Mouse (Mus musculus): ENCODE data around the gene Armcx5.
"Not testable (repeated sequence)": the region's sequence is repeated elsewhere in the genome, so short reads cannot be mapped to it uniquely, and the experiment has no call there.

Gene Armcx5

DNA sequence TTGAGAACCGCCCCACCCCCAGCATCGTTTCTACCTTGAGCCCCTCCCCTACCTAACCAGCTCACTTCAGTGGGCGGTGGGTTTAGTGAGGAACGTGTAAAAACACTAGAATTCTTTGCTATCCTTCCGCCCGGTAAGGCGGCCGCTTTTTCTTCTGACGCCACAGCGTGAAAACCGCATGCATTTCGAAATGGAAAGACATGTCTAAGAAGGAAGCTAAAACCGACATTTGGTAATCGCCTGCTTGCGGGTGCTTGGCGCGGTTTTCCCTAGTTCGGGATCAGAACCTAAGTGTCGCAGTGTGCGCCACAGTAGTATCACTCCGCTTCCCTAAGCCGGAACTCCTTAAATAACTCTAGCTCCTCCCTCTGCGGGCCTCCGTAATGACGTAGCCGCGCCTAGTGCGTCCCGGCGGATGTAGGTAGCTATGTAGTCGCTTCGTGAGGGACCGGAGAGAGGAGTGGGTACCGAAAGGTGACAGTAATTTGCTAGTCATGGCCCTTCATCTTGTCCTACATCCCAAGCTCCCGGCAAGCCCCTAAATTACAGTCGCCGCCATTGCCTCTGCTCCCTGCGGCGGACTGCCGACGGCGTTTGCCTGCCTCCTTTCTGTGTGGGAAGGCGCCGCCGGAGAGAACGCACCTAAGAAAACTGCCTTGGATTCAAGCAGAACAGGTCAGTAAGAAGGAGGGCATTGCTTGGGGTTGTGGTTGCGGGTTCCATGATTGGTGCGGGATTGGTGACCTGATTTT, at the start of gene Armcx5, which contains the start of gene Gprasp1:
TSS of gene Armcx5 (plus strand) at position 430 of the 752 bp plus-strand sequence.
TSS of gene Gprasp1 (plus strand) at position 430 of the 752 bp plus-strand sequence.
- in situ Hi-C loops (cut with MseI, MboI): no loop called here

DNA sequence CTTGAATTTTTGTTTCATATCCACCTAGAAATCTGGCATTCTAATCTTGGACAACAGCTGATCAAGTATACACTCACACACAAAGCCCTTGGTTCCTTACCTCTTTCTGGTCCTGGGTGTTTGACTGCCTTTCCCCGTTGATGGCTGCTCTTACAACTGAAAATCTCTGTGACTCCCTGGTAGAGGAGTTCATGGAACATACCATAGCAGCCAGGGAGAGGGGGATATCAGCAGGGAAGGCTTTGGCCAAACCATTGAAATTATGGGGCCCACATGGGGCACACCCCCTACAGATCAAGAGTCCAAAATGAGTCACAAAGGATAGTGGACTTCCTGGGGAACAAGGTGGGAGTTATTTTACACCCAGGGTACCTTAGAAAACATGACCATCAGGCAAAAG, 48.9 kb upstream of the Armcx5 start, which contains the start of gene Tcp11x2:
TSS of gene Tcp11x2 (minus strand) at position 158 of the 400 bp plus-strand sequence.
- in situ Hi-C loops (cut with MseI, MboI): no loop called here

DNA sequence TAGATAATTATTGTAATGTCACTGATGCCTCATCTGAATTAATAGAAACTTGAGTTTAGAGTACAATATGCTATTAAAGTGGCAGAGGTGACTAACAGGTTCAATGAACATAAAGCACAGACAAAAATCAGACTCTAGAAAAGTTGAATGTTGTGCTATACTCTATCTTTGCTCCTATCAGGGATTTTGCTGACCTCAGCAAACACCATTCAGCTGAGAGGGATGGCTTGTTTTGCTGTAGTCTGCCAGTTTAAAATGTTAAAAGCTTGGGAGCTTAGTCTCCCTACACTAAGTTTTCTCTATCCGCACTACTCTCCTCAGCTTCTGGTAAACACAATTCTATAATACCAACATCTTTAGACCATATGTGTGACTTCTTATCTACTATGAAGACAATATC, 39.4 kb upstream of the Armcx5 start:
- in situ Hi-C loops (cut with MseI, MboI): no loop called here

DNA sequence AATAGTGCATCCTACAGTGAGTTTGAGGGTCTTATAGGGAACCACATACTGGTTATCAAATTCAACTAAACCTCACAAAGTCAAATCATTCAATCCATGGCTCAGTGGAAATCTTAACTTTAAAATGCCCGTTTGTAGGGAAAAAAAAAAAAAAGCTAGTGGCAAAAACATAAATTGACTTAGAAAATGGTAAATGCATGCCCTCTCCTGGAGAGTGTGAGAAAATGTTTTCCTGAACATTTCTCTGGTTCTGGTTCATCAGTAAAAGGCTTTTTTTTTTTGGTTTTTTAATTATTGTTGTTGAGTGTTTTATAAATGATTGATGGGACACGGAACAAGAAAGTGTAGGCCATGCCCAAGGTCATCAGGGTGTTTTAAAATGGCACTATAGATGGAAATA, 38.2 kb upstream of the Armcx5 start:
- in situ Hi-C loops (cut with MseI, MboI): no loop called here

DNA sequence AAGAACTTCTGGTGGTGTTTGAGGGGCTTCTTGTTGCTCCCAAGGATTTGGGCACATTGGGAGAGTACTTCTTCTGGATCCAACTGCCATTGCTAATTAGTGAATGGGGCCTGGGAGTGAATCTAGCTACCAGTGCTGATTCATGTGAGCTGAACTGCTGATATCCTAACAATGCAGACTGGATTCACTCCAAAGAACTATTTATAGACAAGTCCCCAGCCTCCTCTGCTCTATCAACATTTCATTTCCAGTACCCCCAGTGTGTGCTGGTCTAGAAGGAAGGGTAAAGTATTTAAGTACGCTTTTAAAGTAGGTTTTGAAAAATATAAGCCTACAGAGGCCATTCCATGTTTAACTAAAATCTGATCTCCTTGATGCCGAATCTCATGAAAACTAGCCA, 29.7 kb upstream of the Armcx5 start:
- in situ Hi-C loops (cut with MseI, MboI): loop anchor here in 1 of 2 experiments (10.0 kb wide), 1 partner anchor 62 kb away; no protein-coding TSS in a partner anchor

DNA sequence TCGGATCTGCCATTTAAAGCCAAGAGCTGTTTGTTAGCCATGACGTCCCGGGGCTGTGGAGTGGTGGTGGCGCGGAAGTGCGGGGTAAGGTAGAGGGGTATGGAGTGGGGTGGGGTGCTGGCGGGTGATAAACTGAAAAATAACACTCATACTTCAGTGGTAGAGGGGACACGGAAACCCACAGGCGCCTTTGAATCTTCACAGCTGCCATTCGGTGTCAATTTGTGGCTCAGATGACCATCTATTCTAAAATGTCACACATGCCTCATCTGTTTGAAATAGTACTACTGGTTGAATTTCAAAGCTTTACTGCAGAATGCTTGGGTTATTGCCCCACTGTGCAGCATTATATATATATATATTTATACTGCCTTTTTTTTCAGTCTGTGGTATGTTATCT, 17.4 kb upstream of the Armcx5 start, which contains the start of gene Tmsb15a:
TSS of gene Tmsb15a (minus strand) at position 101 of the 400 bp plus-strand sequence.
- in situ Hi-C loops (cut with MseI, MboI): no loop called here

DNA sequence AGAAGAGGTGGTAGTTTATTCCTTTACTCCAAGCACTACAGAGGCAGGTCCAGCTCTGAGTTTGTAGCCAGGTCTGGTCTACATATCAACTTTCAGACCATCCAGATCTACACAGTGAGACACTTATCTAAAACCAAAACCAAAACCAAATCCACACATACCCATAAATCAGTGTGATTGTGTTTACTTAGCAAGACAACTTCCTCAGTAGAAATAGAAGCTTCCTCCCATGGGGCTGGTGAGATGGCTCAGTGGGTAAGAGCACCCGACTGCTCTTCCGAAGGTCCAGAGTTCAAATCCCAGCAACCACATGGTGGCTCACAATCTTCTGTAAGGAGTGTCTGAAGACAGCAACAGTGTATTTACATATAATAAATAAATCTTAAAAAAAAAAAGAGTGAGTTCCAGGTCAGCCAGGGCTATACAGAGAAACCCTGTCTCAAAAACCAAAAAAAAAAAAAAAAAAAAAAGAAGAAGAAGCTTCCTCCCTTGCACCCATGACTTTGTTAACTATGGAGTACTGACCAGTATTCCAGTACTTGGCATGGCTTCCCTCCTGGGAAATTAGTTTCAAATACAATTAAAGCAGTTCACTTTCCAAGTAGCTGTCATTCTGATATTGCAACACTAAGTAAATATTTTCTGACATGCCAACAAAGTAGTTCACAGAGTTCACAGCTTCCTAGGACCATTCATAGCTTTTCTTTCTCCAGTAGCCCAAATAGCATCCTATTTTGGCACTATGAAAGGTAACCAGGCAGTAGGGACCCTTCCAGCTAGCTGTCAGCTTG, 3.6 kb upstream of the Armcx5 start:
- in situ Hi-C loops (cut with MseI, MboI): no loop called here

DNA sequence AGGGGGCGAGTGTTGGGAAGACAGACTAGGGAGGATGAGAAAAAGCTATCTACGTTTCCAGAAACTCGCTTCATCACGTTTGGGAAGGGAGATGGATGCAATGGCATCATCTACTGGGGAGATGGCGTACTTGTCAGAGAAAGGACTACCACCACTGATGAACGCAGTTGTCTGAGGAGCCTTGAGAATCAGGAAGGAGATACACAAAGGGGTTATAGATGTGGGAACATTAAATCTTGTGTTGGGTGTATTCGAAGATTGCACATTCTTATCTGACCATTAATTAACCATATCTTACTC, 473 bp downstream of the Armcx5 start:
- in situ Hi-C loops (cut with MseI, MboI): no loop called here

DNA sequence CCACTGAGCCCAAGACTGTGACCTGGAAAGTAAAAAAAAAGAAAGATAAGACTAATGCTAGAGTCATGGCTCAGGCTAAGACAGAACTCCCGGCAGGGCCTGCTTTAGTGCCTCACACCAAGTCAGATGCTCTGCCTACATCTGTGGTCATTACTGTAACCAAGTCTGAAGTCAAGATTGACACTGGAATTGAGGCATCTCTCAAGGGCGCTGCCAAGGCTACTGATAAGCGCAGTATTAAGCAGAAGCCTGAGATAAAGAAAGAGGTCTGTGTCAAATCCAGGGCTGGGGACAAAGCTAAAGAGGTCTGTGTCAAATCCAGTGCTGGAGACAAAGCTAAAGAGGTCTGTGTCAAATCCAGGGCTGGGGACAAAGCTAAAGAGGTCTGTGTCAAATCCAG, 2.8 kb downstream of the Armcx5 start:
- in situ Hi-C loops (cut with MseI, MboI): not testable (repeated sequence)

DNA sequence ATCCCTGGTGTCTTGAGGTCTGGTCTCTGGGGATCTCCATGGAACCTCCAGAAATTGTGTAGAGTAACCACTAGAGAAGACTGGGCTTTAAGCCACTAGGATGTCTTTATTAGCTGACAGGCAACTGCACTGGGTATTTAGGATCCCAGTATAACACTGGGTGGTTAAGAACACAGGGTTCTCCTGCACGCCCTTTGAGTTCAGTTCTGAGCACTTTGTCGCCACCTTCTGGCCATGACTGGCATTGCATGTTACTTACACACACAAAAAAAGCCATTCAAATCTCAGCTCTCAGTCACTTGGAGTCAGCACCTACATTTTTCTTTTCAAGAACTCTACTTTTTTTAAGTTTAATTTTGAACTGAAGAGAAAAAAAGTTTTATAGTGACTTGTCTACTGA, 10.3 kb downstream of the Armcx5 start:
- in situ Hi-C loops (cut with MseI, MboI): no loop called here

DNA sequence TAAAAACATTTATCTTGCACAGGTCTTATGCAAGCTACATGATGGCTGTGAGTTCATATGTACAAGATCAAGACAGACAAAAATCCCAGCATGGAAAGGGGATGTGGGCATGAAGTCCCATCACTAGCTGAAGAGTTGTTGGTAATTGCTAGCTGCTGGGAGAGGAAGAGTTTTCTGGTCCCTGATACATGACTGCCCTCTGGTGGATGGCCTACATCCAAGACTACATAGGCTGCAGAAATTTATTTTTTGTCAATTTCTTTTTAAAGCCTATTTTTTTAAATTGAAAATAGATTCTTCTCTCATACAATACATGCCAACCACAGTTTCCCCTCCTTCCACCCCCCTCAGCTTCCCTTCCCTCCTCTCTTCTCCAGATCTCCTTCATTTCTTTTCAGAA, 19.2 kb downstream of the Armcx5 start:
- in situ Hi-C loops (cut with MseI, MboI): no loop called here

DNA sequence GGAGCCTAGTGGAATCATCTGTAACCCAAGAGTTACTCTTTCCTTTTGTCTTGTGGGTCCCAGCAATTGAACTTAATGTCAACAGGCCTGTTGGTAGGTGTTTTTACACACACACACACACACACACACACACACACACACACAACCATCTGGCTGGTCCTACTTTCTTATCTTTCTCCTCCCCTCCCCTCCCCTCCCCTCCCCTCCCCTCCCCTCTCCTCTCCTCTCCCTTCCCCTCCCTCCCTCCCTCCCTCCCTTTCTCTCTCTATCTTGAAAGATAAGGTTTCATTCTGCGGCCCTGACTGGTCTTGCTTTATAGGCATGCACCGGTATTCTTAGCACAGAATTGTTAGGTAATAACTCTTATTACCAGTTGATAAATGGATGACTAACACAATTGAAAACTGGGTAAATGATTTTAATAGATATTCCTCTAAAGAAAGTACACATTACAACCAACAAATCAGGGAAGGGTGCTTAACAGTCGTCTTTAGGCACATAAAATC, 25.6 kb downstream of the Armcx5 start:
- in situ Hi-C loops (cut with MseI, MboI): no loop called here

DNA sequence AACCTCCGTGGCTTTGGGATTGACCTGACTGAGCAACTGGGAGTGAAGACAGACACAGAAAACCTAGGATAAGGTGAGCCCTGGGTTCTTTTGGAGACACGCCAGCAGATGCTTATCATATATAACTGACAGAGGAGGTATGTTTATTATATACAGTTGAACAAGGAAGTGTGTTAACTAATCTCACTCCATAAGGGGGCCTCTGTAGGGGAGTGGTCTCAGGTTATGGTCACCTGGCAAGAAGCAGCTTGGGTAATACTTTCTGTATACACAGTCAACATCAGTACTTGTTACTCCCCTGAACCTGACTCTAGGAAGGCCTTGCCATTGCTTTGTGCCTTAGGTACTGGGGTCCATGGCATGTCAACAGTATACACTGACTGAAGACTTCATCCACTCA, 26.0 kb downstream of the Armcx5 start:
- in situ Hi-C loops (cut with MseI, MboI): no loop called here

DNA sequence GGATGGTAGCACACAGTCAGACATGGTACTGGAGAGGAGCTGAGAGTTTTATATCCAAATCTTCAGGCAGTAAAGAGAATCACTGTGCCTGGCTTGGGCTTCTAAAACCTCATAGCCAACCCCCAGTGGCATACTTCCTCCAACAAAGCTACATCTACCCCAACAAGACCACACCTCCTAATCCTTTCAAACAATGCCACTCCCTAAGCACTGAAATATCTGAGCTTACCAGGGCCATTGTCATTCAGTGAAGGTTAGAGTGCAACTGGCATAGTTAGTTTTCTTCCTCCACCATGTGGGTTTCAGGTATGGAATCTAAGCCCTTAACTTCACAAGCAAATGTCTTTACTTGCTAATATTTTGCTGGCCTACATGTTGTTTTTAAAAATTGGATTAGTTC, 49.0 kb downstream of the Armcx5 start:
- in situ Hi-C loops (cut with MseI, MboI): no loop called here

DNA sequence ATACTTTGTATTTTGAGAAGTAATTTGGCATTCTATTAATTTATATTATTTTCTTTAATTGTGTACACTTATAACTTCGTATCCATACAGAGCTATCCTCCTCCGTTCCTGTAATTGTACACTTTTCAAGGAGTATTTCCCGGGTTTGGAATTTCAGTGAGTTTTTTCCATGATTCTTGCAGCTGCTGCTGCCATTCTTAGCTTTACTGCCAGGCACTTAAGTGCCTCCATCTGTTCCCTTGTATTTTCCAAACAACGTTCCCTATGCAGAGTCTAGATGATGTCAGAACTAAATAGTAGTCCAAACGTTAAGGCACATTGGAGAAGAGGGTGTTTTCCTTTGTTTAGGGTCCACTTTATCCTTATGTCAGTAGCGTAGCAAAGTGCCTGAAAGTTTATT, 49.8 kb downstream of the Armcx5 start:
- in situ Hi-C loops (cut with MseI, MboI): no loop called here

DNA sequence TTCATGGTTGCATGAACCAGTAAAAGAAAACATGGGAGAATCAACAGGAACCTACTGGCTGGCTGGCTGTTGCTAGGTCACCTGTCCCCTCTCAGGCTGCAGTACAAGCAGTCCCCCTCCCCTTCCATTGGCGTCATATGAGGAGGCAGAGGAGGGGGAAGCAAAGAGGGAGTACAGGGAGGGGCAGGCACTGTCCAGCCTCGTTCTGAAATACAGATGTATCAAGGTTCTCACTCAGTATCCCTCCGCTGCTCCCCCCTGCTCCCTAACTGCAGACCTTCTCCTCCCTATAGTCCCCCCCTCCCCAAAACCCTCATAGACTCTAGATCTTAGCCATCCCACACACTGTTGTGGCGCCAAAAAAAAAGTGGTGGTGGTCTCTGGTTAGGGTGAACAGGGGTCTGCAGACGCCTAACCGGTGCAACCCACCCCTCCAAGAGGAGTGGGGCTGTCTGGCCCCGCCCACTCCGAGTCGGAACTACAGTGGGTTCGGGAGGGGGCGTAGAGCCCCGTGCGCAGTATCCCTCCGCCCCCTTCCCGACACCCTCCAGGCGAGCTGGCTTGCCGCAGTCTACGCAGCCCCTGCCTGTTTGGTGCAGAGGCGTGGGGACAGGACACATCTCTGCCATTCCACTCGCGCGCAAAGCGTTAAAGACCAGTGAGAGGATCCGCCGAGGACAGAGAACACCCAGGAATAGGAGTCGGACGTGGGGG, 53.2 kb downstream of the Armcx5 start:
- in situ Hi-C loops (cut with MseI, MboI): not testable (repeated sequence)

DNA sequence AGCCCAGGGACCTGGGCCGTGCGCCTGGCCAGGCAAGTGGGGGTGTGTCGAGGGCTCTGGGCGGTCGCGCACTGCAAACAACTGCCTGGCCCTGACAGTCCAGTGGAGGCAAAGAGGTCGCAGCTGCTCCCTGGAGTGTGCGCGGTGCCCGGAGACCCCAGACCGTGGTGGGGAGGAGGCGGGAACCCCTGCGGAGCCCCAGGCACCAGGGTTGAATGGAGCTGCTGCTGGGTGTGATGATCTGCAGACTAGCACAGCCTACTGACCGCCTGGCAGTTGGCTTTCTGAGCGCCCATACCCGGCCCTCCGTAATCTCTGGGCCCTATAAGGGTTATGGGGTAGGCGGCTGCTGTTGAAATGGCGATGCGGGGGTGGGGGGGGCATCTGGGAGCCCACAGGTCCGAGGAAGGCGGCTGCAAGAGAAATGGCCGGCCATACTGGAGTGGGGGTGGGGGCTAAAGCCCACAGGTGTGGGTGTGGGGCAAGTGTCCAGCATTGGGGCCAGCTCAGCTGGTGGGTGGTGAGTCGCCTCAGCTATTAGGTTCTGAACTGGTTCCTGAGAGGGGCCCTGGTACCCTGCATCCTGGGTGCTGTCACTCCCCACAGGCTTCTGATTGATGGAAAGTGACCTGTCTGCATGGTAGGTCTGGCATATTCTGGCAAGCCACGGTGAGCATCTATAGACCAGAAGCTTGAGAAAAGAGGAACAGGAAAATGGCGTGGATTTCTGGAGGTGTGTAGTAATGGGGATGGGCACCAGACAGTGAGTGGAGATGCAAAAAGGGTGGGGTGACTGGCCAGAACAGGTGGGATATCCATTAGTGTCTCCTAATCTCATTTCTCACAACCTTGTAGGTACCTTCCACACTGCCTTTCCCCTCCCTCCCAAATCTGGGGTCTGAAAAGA, 54.0 kb downstream of the Armcx5 start:
- in situ Hi-C loops (cut with MseI, MboI): not testable (repeated sequence)
